Mouse (Mus musculus): ENCODE results near the gene Mpv17l2.

DNA sequence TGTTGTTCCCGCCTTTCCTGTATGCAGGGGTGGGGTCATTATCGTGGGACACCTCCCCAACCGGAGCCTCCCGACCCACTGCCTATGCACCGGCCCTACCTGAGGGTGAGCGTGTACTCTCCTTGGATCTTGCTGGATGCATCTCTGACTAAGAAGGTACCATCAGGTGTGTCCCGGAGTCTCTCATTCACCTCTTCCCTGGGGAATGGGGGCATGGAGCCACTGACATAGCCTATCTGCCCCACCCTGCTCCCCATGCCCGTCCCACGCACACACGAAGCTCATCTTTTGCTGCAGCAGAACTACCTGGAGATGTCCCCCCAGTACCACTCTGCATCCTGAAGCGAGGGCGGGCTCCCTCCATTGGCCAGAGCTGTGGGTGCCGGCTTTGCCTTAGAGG lies 10.0 kb upstream of the Mpv17l2 start:
- no peak for TF ChIP-seq EP300 (IDR thresholded peaks at IDR 0.05)
- no peak for TF ChIP-seq CTCF (IDR thresholded peaks at IDR 0.05)
